Mouse (Mus musculus): ENCODE measurements around the gene Srf.

Srf gene

DNA sequence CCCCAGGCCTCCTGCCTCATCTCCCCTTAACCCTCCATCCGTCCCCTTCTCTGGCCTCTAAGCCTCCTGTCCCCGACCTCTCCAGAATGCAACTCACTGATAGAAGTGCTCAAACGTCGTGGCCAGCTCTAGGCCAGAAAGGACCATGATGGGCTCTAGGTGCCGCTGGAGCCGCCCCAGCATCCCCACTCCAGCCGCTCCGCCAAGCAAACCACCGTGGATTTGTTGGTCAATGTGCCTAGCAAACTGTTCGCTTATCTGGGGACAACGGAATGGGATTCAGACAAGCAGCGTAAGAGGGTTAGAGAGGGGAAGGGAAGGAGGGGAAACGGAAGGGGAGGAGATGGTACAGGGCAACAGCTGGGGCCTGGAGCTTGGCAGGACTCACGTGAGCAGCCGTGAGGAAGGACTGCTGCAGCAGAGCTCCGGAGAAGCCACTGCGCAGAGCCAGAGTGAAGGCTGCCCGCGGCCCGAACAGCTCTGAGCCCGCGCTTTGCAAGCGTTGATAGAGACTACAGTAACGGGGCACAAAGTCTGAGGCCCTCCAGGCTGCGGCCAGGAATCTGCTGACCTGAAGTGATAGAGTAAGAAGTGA lies 35.5 kb downstream of the Srf start:
- no peak for DNase-seq (ENCODE audit: low spot score in 2 of 2)

DNA sequence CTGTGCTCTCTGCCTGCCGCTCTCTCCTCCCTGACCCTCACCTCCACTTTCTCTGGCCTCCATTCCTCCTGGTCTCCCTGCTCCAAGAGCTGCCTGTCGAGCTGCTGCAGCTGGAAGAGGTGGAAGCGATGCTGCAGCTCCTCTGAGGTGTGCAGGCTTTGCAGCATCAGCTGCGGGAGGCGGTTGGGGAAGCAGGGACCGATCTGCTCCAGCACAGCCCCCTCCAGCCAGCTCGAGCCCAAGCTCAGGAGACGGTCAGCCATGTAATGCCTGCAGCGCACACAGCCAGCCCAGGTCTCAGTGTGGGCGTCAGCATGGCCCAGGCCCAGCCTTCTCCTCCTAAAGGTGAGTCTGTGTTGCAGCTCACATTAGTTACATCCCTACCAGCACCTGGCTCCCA lies 36.0 kb downstream of the Srf start:
- no peak for DNase-seq (ENCODE audit: low spot score in 2 of 2)

DNA sequence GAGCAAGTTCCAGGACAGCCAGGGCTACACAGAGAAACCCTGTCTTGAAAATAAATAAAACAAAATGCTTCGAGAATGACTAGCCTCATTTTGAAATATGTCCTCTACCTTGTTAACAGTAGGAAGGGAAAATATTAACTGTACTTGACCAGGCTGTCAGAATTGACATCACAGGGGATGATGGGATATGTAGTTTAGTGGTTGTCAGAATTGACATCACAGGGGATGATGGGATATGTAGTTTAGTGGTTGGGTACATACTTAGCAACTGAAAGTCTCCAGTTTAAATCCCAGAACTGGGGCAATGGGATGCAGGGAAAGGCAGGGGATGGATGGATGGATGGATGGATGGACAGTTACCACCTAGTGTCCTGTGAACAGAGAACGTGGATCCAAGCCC lies 42.6 kb downstream of the Srf start:
- no peak for DNase-seq (ENCODE audit: low spot score in 2 of 2)

DNA sequence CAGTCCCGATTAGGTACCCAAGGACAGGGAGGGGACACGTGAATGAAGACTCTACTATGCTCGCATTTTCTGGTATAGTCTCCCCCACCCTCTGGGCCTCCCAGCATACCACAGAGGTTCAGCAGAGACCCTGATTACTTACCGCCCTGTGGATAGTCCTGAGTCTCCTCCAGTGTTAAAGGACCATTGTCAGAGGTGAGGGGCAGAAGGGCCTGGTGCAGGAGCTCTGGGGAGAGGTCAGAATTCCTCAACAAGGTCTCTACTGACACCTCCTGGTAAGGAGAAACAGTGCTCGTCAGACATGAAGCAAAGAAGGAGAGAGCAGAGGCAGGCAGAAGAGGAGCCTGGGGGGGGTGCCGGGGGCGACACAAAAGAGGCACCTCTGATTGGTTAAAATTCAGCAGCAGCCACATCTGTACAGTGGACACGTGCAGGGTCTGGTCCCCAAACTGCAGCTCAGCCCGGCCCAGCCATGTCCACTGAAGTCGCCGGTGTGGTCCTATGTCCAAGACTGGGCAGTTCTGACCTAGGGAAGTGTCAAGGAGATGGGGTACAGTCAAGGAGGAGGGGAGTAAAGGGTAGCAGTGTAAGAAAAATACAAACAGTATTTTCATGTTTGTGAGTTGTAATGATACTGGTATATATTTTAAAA lies 44.8 kb downstream of the Srf start:
- DNase-seq (ENCODE audit: low spot score in 2 of 2) = no peak

DNA sequence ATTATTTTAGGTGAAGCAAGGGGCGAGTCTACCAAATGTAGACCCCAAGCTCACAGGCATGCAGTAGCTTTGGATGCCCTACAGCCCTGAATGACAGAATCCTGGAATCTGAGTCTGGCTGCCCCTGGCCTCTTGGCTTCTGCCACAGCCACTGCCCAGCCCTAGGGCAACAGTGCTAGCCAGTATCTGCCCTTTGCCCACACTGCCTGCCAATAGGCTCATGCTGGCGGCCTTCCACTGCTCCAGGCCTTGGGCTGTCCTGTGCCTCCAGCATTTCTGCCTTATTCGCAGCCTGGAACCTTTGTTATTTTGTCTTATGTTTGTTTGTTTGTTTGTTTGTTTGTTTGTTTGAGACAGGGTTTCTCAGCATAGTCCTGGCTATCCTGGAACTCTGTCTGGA lies 50.4 kb downstream of the Srf start:
- DNase-seq (ENCODE audit: low spot score in 2 of 2) = no peak

DNA sequence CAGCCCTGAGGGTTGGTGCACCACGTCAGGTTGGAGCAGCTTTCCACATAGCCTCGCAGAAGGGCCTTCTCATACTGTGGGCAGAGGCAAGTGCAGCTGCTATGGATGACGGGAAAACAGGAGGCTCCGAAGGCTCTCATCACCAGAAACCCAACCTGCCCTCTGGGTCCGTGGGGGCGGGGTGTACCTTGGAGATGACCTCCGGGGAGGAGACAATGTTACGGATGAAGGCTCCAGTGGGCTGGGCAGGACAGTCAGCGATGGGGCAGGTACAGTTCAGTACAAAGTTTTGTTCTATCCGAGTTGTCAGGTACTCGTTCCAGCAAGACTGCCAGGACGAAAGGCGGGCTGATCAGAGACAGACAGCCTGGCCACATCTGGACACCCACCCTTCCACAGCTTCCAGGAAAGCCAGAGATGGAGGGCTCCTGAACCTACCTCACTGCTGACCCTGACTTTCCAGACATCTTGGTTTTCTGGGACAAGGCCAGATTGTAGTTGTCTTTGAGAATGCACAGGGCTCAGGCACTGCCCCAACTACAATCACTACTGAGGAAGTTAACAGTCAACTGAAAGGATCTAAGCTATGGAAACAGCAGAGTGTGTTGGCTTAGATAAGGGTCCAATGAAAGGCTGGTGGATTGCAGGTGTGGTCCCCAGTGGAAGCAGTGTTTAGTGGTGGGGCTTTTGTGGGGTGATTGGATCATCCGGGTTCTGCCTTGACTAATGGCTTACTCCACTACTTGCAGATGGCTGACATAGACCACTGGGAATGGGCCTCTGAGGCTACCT lies 51.9 kb downstream of the Srf start:
- DNase-seq (ENCODE audit: low spot score in 2 of 2) = no peak

DNA sequence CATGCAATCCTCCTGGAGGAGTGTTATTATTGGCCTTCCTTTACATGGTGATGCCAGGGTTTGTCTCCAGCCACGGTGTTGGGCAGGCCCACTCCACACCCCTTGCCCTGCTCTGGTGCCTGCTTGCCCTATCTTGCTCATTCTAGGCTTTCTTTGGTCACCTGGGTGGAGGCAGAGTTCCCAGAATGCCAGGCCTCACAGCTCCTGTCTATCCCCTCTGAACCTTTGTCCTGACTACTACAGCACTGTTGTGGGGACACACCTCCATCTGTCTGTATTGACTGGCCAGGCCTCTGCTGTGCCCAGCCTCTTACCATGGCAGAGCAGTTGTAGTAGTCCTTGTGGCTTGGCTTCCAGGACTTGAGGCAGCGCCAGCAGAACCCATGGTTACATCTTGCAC lies 53.2 kb downstream of the Srf start:
- no peak for DNase-seq (ENCODE audit: low spot score in 2 of 2)
